Mouse (Mus musculus): ENCODE measurements around the gene Spns3.

DNA sequence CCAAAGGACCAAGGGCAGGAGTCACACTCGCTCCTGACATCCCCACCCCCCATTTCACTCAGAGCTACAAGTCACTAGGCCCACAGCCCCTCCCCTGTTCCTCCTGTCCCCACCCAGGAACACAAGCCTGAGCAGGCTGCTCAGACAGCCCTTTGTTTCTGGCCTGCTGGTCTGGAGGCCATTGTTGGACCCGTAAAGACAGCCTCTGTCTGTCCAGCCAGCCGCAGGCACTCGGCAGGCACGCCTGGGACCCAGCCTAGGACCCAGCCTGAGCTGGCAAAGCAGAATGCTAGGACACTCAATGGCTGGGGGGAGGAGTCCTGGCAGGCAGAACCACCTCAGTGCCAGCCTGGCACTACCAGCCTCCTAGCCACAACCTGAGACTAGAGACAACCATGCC lies 94.6 kb downstream of the Spns3 start:
- no peak for TF ChIP-seq POLR2A (IDR thresholded peaks at IDR 0.05; ENCODE audit: borderline replicate concordance, extremely low read depth, insufficient read depth, insufficient read length, poor library complexity, severe bottlenecking)
- TF ChIP-seq CTCF (IDR thresholded peaks at IDR 0.05; ENCODE audit: borderline replicate concordance, extremely low read depth, insufficient read depth, insufficient read length): no peak
